Mouse (Mus musculus): Measurements from ENCODE around the gene Umodl1.

- TF ChIP-seq EP300 (IDR thresholded peaks at IDR 0.05; ENCODE audit: low read depth in 1 of 2, low read length in 2 of 2) = no peak
- TF ChIP-seq POLR2A (IDR thresholded peaks at IDR 0.05; ENCODE audit: control insufficient read depth in 1 of 2, insufficient read depth in 1 of 2, low read depth in 1 of 2, low read length in 2 of 2, poor library complexity in 1 of 2) = no peak
- no peak for TF ChIP-seq KAT2A (conservative IDR thresholded peaks at IDR 0.05; ENCODE audit: low read depth, low read length)
- TF ChIP-seq ZNF384 (IDR thresholded peaks at IDR 0.05; ENCODE audit: low read depth, low read length) = no peak
- TF ChIP-seq ZC3H11A (IDR thresholded peaks at IDR 0.05; ENCODE audit: low read depth, low read length) = no peak
- TF ChIP-seq CTCF (IDR thresholded peaks at IDR 0.05 in 2 of 3, conservative IDR thresholded peaks at IDR 0.05 in 1 of 3; ENCODE audit: control insufficient read depth in 1 of 3, insufficient read depth in 1 of 3, low read depth in 2 of 3, low read length in 3 of 3, poor library complexity in 1 of 3, severe bottlenecking in 1 of 3) = no peak
- no peak for TF ChIP-seq POLR2AphosphoS2 (IDR thresholded peaks at IDR 0.05; ENCODE audit: low read length)
- TF ChIP-seq TAL1 (IDR thresholded peaks at IDR 0.05; ENCODE audit: low read length) = no peak
- no peak for TF ChIP-seq POLR2AphosphoS5 (IDR thresholded peaks at IDR 0.05; ENCODE audit: borderline replicate concordance, low read depth, low read length)
- TF ChIP-seq MEF2A (IDR thresholded peaks at IDR 0.05; ENCODE audit: extremely low read depth, insufficient replicate concordance, low read depth, low read length, poor library complexity, severe bottlenecking) = no peak
- TF ChIP-seq MYC (IDR thresholded peaks at IDR 0.05; ENCODE audit: low read depth, low read length) = no peak
These were observed 74.5 kb downstream of the Umodl1 start for GRCm38 (mm10) chr17:31028821-31029370.

Measured in MEL (cell line).